Mouse (Mus musculus) midbrain, embryonic 12.5 days (tissue): ENCODE measurements around the gene Tnfrsf14. TPM values are rescaled to one million over a fixed set of nuclear protein-coding genes. Genes with fewer than 3 reads are reported as not detected.

Experiments
- ATAC-seq: fragments of 200-750 bp; cut with Nextera tagmentation; 2 replicates; pipeline ENCODE4 v1.8.0; 2017; ENCODE audit warnings: low read depth, moderate TSS enrichment, moderate library complexity; ENCODE audit not compliant: low FRiP score
- H3K27ac ChIP-seq: fragments of 300-500 bp; sonication (generic); replicated peaks from 2 replicates; pipeline ENCODE4 v1.5.1; 2016; ENCODE audit warnings: mild to moderate bottlenecking
- H3K27me3 ChIP-seq: fragments of 300-500 bp; sonication (generic); 2 replicates; pipeline ENCODE4 v1.6.1; 2016; ENCODE audit warnings: mild to moderate bottlenecking
- H3K36me3 ChIP-seq: fragments of 300-500 bp; sonication (generic); 2 replicates; pipeline ENCODE4 v1.6.1; 2016
- H3K4me1 ChIP-seq: fragments of 300-500 bp; sonication (generic); 2 replicates; pipeline ENCODE4 v1.6.1; 2016
- H3K4me2 ChIP-seq: fragments of 300-500 bp; sonication (generic); replicated peaks from 2 replicates; pipeline ENCODE4 v1.6.1; 2016; ENCODE audit warnings: mild to moderate bottlenecking, moderate library complexity
- H3K4me3 ChIP-seq: fragments of 300-500 bp; sonication (generic); 2 replicates; pipeline ENCODE4 v1.5.1; 2016; ENCODE audit warnings: mild to moderate bottlenecking
- H3K9ac ChIP-seq: fragments of 300-500 bp; sonication (generic); replicated peaks from 2 replicates; pipeline ENCODE4 v1.6.1; 2016; ENCODE audit warnings: mild to moderate bottlenecking, moderate library complexity
- H3K9me3 ChIP-seq: fragments of 300-500 bp; sonication (generic); 2 replicates; pipeline ENCODE4 v1.6.1; 2016; ENCODE audit warnings: mild to moderate bottlenecking
- WGBS: fragments of 180-500 bp; shearing (Covaris S2); methylation state at CpG from one replicate; pipeline ENCODE4 v1.1.7; 2016; 5-methylcytosine and 5-hydroxymethylcytosine counted together
- polyA plus RNA-seq: library from polyadenylated mRNA; unstranded; fragments of >200 nt; fragmentation: Nextera tagmentation; extraction: Ambion mirVana; gene quantifications from 2 replicates; pipeline ENCODE4 v1.2.1, GENCODE M21; 2016

Gene Tnfrsf14
- polyA plus RNA-seq, 1 experiment from 2014 or later, result 0.78 TPM

GRCm38 (mm10) chr4:154960690-154961225 is 32.4 kb upstream of the Tnfrsf14 start, which contains the start of gene Hes5:
Hes5 (plus strand) TSS chr4:154960923.
- no peaks in the 10 kb centered on the region for H3K9me3 ChIP-seq
- peak within 1 kb of the TSS; percentile 99 for H3K27ac ChIP-seq
- ATAC-seq, result peak; percentile 73
- H3K27me3 ChIP-seq, result peaks cover 39% of the 10 kb centered on the region
- H3K4me1 ChIP-seq, result peaks cover 77% of the 10 kb centered on the region
- peak within 1 kb of the TSS; percentile 66 for H3K4me2 ChIP-seq
- WGBS, result under 1% methylated on average over 64 of the region's 65 CpGs
- peak within 1 kb of the TSS; percentile 91 for H3K9ac ChIP-seq
- H3K36me3 ChIP-seq, result peaks cover 9% of the 10 kb centered on the region; the same call in 1 of the 2 replicates
- H3K4me3 ChIP-seq, result peak within 1 kb of the TSS; percentile 67

GRCm38 (mm10) chr4:154960021-154960689 is 31.8 kb upstream of the Tnfrsf14 start:
- H3K4me2 ChIP-seq, result peak overlapping the region; percentile 66
- no peaks in the 10 kb centered on the region for H3K9me3 ChIP-seq
- peaks cover 72% of the 10 kb centered on the region for H3K4me1 ChIP-seq
- H3K27ac ChIP-seq, result peak overlapping the region; percentile 99
- peaks cover 44% of the 10 kb centered on the region for H3K27me3 ChIP-seq
- WGBS, result 8% methylated on average over 18 of the region's 20 CpGs
- peaks cover 9% of the 10 kb centered on the region; the same call in 1 of the 2 replicates for H3K36me3 ChIP-seq
- ATAC-seq, result peak; percentile 69
- H3K4me3 ChIP-seq, result peak overlapping the region; percentile 67
- peak overlapping the region; percentile 91; the same call in 1 of the 2 replicates for H3K9ac ChIP-seq

- Histone ChIP-seq H3K36me3 (peaks cover 9% of the 10 kb centered on the region; the same call in 1 of the 2 replicates), H3K9ac (no peak overlapping the region), H3K9me3 (no peaks in the 10 kb centered on the region), H3K27me3 (peaks cover 59% of the 10 kb centered on the region), H3K4me2 (peak overlapping the region; percentile 66), H3K4me3 (no peak overlapping the region), H3K27ac (peak overlapping the region; percentile 99), H3K4me1 (peaks cover 79% of the 10 kb centered on the region)
- 6% methylated on average over 8 of the region's 8 CpGs for WGBS
- ATAC-seq, result peak; percentile 8
Observed at GRCm38 (mm10) chr4:154958621-154959020, 30.3 kb upstream of the Tnfrsf14 start.

GRCm38 (mm10) chr4:154958171-154958570 is 29.8 kb upstream of the Tnfrsf14 start:
- H3K27ac ChIP-seq, result peak overlapping the region; percentile 99
- H3K4me3 ChIP-seq, result peak overlapping the region; percentile 28
- ATAC-seq, result peak; percentile 71
- peaks cover 9% of the 10 kb centered on the region; the same call in 1 of the 2 replicates for H3K36me3 ChIP-seq
- under 1% methylated on average over 15 of the region's 15 CpGs for WGBS
- no peak overlapping the region; the same call in 1 of the 2 replicates for H3K9ac ChIP-seq
- peak overlapping the region; percentile 66 for H3K4me2 ChIP-seq
- peaks cover 79% of the 10 kb centered on the region for H3K4me1 ChIP-seq
- no peaks in the 10 kb centered on the region for H3K9me3 ChIP-seq
- peaks cover 62% of the 10 kb centered on the region for H3K27me3 ChIP-seq

- Histone ChIP-seq H3K4me2 (peak overlapping the region; percentile 66), H3K4me1 (peaks cover 79% of the 10 kb centered on the region), H3K36me3 (peaks cover 9% of the 10 kb centered on the region; the same call in 1 of the 2 replicates), H3K9ac (no peak overlapping the region; the same call in 1 of the 2 replicates), H3K4me3 (no peak overlapping the region), H3K27ac (peak overlapping the region; percentile 99), H3K27me3 (peaks cover 67% of the 10 kb centered on the region), H3K9me3 (no peaks in the 10 kb centered on the region)
- WGBS, result 24% methylated on average over 13 of the region's 13 CpGs
- no peak for ATAC-seq
Observed at GRCm38 (mm10) chr4:154957289-154957993, 29.1 kb upstream of the Tnfrsf14 start.

GRCm38 (mm10) chr4:154956604-154957003 is 28.2 kb upstream of the Tnfrsf14 start:
- no peak overlapping the region for H3K4me3 ChIP-seq
- ATAC-seq, result no peak
- H3K27ac ChIP-seq, result peak overlapping the region; percentile 99
- H3K9ac ChIP-seq, result no peak overlapping the region
- H3K27me3 ChIP-seq, result peaks cover 66% of the 10 kb centered on the region
- 21% methylated on average over 9 of the region's 9 CpGs for WGBS
- H3K4me2 ChIP-seq, result no peak overlapping the region
- H3K9me3 ChIP-seq, result no peaks in the 10 kb centered on the region
- H3K36me3 ChIP-seq, result peaks cover 4% of the 10 kb centered on the region; the same call in 1 of the 2 replicates
- peaks cover 79% of the 10 kb centered on the region for H3K4me1 ChIP-seq

GRCm38 (mm10) chr4:154952461-154953241 is 24.3 kb upstream of the Tnfrsf14 start:
- Histone ChIP-seq H3K27me3 (peaks cover 51% of the 10 kb centered on the region), H3K4me2 (peak overlapping the region; percentile 41), H3K27ac (peak overlapping the region; percentile 77), H3K36me3 (no peaks in the 10 kb centered on the region), H3K9ac (no peak overlapping the region), H3K4me3 (peak overlapping the region; percentile 7; the same call in 1 of the 2 replicates), H3K4me1 (peaks cover 83% of the 10 kb centered on the region), H3K9me3 (no peaks in the 10 kb centered on the region)
- WGBS, result under 1% methylated on average over 26 of the region's 26 CpGs
- ATAC-seq, result peak; percentile 79

- peak overlapping the region; percentile 44 for H3K4me2 ChIP-seq
- H3K9me3 ChIP-seq, result no peaks in the 10 kb centered on the region
- H3K9ac ChIP-seq, result no peak overlapping the region
- ATAC-seq, result peak; percentile 31
- peak overlapping the region; percentile 14; the same call in 1 of the 2 replicates for H3K4me3 ChIP-seq
- peak overlapping the region; percentile 94 for H3K27ac ChIP-seq
- peaks cover 89% of the 10 kb centered on the region for H3K4me1 ChIP-seq
- no peaks in the 10 kb centered on the region for H3K36me3 ChIP-seq
- 2% methylated on average over 16 of the region's 16 CpGs for WGBS
- H3K27me3 ChIP-seq, result peaks cover 29% of the 10 kb centered on the region
Observed at GRCm38 (mm10) chr4:154949589-154949982, 21.2 kb upstream of the Tnfrsf14 start.

- peaks cover 24% of the 10 kb centered on the region for H3K27me3 ChIP-seq
- peak overlapping the region; percentile 19 for H3K4me3 ChIP-seq
- ATAC-seq, result 0 out of 2 replicates have a peak, but pooled peaks have one; percentile 1
- peak overlapping the region; percentile 44 for H3K4me2 ChIP-seq
- H3K27ac ChIP-seq, result peak overlapping the region; percentile 94
- H3K9me3 ChIP-seq, result no peaks in the 10 kb centered on the region
- no peak overlapping the region; the same call in 1 of the 2 replicates for H3K9ac ChIP-seq
- H3K4me1 ChIP-seq, result peaks cover 87% of the 10 kb centered on the region
- 39% methylated on average over 6 of the region's 6 CpGs for WGBS
- H3K36me3 ChIP-seq, result no peaks in the 10 kb centered on the region
Observed at GRCm38 (mm10) chr4:154948940-154949588, 20.7 kb upstream of the Tnfrsf14 start.

GRCm38 (mm10) chr4:154948066-154948939 is 19.9 kb upstream of the Tnfrsf14 start:
- peak overlapping the region; percentile 44 for H3K4me2 ChIP-seq
- 35% methylated on average over 14 of the region's 14 CpGs for WGBS
- H3K9me3 ChIP-seq, result no peaks in the 10 kb centered on the region
- H3K4me1 ChIP-seq, result peaks cover 84% of the 10 kb centered on the region
- ATAC-seq, result peak; percentile 56
- no peaks in the 10 kb centered on the region for H3K36me3 ChIP-seq
- peak overlapping the region; percentile 19 for H3K4me3 ChIP-seq
- peaks cover 18% of the 10 kb centered on the region; the same call in 1 of the 2 replicates for H3K27me3 ChIP-seq
- H3K9ac ChIP-seq, result no peak overlapping the region; the same call in 1 of the 2 replicates
- peak overlapping the region; percentile 94 for H3K27ac ChIP-seq
